Mouse (Mus musculus) layer of hippocampus, adult 11-12 months (tissue): ENCODE measurements around the gene Dse.

ENCODE experiments used
- DNase-seq: peaks from one replicate; pipeline ENCODE4 v3.0.0; 2022; ENCODE audit warnings: low spot score

Gene Dse

GRCm38 (mm10) chr10:34128391-34128790 is 79.1 kb downstream of the Dse start:
- no peak for DNase-seq

GRCm38 (mm10) chr10:34127392-34128378 is 79.8 kb downstream of the Dse start, which contains the start of gene Calhm6:
TSS of gene Calhm6 (minus strand) at chr10:34127984.
- peak; percentile 35 for DNase-seq

DNA sequence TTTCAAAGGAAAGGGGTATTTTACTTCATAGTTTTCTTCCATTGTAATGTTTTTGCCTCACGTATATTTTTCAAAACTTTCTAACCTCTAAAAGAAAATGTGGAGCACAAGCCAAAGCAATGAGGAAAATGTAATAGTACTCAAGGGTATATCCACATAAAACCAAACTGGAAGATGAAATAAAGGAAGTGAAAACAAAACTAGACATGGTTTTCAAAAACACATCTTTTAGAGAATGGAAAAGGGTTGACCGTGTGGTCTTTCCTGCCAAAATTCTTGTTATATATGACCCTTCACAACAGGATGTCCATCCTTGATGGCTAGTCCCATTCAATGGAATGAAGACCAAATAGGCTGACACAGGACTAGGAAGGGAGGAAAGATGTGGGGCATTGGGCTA is 89.1 kb downstream of the Dse start:
- no peak for DNase-seq

DNA sequence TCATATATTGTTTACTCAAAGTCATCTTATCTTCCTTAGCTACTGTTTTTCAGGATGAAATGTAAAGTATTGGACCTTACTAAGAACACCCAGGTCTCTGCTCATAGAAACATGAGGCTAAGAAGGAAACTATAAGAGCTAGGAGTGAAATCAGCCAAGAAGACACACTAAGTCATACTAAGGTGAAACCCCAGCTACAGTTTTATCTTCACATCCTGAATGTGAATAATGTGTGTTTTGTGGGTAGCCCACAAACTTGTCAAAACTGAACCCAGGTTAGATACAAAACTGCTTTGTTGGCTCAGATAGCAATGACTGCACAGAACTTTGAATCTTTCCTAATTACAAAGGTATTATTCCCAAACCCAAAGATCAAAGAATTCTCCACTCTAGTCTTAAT is 89.7 kb downstream of the Dse start:
- DNase-seq = no peak

- DNase-seq = no peak
Observed at GRCm38 (mm10) chr10:34117131-34117530, 90.4 kb downstream of the Dse start.

DNA sequence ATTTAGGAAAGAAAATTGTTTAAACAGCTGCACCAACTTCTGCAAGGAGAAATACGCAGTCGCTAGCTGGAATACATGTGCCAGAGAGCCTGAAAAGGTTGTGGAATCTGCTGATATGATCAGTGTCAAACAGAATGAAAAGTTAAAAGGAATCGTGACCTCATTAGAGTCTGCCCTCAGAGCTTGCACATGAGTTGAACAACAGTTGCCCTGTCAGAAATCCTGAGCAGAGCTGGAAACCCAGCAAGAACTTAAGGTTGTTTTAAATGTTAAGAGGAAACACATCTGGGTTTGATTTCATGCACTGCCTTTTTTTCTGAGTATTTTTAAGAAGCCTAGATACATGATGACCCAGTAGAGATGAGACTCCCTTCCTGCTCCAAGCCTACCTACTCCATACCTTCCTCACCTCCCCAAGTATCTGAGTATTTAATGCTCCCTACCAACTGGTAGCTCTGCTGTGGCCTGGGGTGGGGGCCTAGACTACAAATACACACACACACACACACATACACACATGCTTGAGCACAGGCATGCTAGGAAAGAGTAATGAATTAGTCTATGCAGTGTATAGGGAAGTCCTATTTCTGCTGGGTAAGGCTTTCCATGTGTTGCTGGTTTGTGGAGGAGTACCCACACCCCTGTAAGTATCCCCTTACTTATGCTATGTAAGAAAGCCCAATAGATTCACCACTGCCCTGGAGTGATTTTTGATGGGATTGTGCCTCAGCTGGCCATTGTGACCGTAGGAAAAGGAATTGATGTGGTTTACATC is 95.4 kb downstream of the Dse start:
- no peak for DNase-seq

DNA sequence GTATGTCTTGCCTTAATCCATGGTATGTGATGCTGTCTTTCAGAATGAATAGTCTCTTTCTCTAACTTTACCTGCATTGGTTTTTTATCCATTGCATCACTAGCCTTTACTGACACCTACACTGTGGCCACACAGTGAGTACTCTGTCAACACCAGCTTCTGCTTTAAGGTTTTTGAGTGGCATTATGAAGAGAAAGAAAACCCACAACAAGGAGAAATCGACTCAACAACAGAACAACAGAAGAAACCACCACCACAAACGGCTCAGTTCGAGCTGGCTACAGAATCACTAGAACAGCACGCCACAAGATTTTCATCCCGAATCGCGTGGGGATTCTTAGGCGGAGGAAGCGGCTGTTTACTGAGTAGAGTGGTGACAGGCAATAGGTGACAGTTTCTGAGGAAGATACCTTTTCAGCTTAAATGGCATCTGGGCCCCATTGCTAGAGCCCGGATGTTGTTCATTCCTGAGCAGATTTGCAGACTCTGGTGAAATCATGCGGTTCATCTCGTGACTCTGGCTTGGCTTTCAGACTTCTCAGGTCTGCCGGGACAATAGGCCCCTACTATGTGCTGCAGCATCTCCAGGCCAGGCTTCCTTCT is 96.6 kb downstream of the Dse start:
- DNase-seq = no peak
